Mouse (Mus musculus) cerebellum, adult 11 months (tissue): ENCODE measurements around the gene Cemip2.

Experiments used
- DNase-seq: peaks from one replicate; pipeline ENCODE4 v3.0.0; 2022

The Cemip2 gene

GRCm38 (mm10) chr19:21868471-21868870 is 90.3 kb downstream of the Cemip2 start:
- DNase-seq, result no peak

- no peak for DNase-seq
Observed at GRCm38 (mm10) chr19:21882110-21882940, 104.2 kb downstream of the Cemip2 start.

- DNase-seq, result no peak
Observed at GRCm38 (mm10) chr19:21883053-21883452, 104.9 kb downstream of the Cemip2 start.

GRCm38 (mm10) chr19:21883922-21884321 is 105.8 kb downstream of the Cemip2 start:
- no peak for DNase-seq

GRCm38 (mm10) chr19:21884385-21884784 is 106.2 kb downstream of the Cemip2 start:
- DNase-seq, result peak; percentile 18

DNA sequence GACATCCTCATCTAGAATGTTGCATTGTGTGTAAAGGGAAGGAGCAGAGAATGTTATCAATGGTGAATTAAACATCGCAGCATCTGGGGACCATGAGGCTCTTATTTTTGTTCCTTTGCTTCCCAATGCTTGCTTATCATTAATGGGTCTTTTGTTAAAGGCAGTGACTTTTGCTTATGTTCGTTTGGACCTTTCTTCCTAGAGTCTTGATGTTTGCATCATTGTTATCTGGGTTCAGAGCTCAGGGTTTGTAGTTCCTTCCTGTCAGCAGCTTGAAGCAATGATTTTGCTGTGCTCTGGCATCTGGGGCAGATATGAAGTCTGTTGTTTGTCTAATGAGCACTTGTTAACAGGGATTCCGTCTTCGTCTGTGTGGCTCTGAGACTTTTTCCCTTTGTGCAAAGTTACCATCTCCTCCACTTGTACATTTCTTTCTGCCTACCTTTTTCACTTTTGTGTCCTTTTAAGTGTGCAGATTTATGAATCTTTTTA is 108.1 kb downstream of the Cemip2 start:
- DNase-seq, result no peak

DNA sequence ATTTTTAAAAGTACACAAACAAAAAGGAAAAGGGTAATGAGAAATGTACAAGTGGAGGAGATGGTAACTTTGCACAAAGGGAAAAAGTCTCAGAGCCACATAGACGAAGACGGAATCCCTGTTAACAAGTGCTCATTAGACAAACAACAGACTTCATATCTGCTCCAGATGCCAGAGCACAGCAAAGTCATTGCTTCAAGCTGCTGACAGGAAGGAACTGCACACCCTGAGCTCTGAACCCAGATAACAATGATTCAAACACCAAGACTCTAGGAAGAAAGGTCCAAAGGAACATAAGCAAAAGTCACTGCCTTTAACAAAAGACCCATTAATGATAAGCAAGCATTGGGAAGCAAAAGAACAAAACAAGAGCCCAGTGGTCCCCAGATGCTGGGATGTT is 112.6 kb downstream of the Cemip2 start:
- no peak for DNase-seq

- no peak for DNase-seq
Observed at GRCm38 (mm10) chr19:21894792-21895191, 116.7 kb downstream of the Cemip2 start.

DNA sequence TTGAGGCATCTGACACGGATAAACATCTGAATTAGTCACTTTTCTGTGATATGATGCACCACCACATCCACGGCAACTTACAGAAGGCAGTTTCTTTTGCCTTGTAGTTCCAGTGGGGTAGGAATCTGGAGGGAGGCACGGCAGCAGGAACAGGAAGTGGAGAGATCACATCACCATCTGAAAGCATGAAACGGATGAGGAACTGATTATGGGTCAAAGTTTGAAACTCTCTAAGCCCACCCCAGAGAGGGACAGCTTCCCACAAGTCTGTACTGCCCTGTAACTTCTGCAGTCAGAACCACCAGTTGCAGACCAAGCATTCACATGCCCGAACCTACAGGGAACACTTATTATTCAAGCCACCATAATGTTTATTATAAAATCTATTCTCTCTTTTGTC is 117.4 kb downstream of the Cemip2 start:
- DNase-seq, result no peak

DNA sequence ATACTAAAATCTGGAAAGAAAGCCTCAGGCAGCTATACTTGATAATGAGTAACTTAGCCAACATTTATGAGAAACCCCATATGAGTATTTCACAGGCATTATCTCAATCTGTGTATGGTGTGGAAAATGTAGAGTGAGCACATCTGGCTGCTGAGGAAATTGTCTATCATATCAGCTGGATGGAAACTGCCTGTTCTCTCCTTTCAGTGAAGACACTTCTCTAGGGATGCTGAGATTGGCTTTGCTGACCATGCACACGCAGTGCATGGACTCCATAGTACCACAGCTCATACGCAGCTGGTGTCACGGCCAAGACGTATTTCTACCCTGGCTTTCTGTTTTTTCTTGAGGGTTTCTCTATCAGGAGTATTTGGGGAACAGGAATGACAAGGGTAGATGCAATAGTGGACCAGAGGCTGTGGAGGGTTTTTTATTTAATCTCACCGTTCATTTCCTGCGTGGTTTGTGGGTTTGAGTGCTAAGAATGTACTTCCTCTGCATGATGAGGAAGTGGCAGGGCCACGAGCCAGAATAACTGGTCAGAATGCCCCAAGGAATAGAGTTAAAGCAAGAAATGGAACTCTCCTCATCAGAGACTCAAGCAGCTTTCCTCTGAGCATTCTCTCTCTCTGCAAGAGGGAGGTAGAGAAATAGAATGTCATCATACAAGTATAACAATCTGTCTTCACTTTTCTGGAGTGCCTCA is 119.1 kb downstream of the Cemip2 start:
- no peak for DNase-seq

DNA sequence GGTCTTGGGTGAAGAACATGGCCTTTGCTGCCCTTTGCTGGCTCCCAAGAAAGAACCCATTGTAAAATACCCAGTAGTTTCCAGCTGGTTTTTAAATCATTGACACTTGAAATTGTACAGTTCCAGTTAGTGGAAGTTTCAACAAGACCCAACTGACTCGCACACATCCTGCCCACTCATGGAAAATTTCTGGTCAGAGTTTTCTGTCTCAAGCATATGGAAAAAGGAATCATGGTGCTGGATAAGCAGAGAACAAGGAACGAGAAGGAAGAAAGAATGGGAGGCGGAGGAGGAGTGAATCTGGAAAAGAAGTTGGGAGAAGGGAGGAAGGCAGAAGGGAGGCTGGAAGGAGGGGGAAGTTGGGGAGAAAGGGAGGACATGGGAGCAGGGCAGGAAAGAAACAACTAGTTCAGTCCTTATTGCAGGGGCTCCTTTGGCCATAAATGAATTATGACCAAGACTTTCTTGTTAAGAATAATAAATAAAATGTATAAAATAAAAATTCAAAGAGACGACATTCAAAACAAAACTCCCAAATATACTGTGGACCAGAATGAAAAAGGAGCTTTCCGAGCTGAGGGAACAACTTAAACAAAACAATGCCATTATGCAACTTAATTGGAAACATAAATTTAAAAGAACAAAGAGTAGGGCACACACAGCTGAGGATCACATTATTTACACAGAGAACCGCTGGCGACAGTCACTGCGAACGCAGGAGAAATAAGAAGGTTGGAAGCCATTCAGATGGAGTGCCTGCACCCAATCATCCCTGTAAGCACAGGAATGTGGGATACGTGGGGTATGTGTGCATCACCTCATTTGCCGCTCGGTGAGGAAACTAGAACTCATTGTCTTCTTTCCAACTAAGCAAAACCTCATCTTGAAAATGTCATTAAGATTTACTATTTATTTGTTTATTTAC is 120.1 kb downstream of the Cemip2 start:
- no peak for DNase-seq
